Mouse (Mus musculus): ENCODE measurements at regions not wholly inside any gene's neighbourhood (a gene's known extent, or its start where the extent isn't known, plus 50 kb on each side); places are given as distances from the start of the nearest gene placed in this dataset.
A peak's percentile ranks its signal among the peaks of the same experiment; 100 is the strongest.
"Not testable (repeated sequence)": the region's sequence is repeated elsewhere in the genome, so short reads cannot be mapped to it uniquely, and the experiment has no call there.

- no peak for DNase-seq (ENCODE audit: inconsistent ontology term)
Observed at GRCm38 (mm10) chr7:139323026-139323425, 65.9 kb upstream of the Inpp5a start.

DNA sequence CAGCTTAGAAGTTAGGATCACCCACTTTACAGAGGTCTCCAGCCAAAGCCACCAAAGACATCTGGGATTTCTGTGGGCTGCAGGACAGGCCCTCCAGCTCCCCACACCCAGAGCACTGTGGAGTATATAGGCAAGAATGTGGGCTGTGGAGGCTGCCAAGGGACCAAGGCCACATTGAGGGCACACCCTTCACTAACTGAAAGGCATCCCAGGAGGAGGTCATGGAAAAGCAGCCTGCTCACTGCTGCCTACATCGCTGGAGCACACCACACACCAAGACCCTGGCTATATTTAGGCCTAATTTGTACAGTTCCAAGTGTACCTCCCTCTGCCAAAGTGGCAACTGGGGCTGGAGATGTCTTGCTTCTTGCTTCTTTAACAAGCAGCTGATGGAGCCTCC lies 61.9 kb upstream of the Inpp5a start:
- DNase-seq (ENCODE audit: inconsistent ontology term) = peak; percentile 63

DNA sequence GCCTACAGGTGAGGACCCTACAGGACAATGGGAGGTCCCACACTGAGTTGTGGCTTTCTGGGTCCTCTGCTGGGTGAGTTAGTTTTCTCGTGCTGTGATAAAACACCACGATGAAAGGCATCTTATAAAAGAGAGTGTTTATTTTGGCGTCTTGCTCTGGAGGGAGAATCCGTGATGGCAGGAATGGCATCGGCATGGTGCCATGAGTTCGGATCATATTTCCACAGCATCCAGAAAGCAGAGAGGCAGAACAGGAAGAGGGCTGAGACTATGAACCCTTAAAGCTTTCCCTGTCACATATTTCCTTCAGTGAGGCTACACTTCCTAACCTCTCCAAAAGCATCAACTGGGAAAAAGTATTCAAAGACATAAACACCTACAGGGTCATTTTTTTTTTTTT lies 56.1 kb upstream of the Inpp5a start:
- no peak for DNase-seq (ENCODE audit: inconsistent ontology term)

- DNase-seq (ENCODE audit: inconsistent ontology term) = not testable (repeated sequence)
Observed at GRCm38 (mm10) chr7:139337998-139338397, 50.9 kb upstream of the Inpp5a start.

All from Muller cell, postnatal 12 days (primary cell).